9 mouse cellular contexts compared by ENCODE assay signal in the genomic region with DNA sequence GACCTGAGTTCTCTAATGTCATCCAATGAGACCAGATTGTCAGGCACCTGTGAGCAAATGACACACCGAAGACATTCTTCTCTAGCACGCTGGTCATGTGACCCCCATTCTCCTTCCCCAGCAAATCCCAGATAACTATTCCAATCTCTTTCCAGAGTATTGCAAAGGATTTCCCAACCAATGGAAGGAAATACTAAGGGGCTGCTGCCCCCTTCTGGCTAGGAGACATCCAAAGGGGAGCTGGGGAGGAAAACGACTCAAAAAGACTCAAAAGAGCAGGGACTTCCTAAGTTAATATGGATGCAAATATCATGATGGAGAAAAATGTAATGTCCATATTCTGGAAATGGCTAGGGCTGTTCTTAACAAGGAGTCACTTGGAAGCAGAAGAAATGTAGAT.
DNase-seq lines count a peak whose midpoint lies in the region; ATAC-seq and TF ChIP-seq lines count a peak whose summit lies in the region.
"Had no signal": no experiment of that assay in that cellular context is flagged by ENCODE, and none has a peak within 500 bp of the region (broad histone marks: within the 10 kb centered on the region; RNA-seq: fewer than 3 reads in every experiment).

No protein-coding gene starts in this region.

- ATAC-seq in heart, postnatal 0 days (ENCODE audit: insufficient read depth, low read depth): no peak
- ATAC-seq in heart, embryonic 11.5 days (replicated peaks; ENCODE audit: insufficient number of reproducible peaks, low FRiP score, low TSS enrichment): no peak
- ATAC-seq in liver, postnatal 0 days: no peak
- no peak for ATAC-seq in neural tube, embryonic 15.5 days (ENCODE audit: low FRiP score)

- TF ChIP-seq CTCF in heart, postnatal 0 days (IDR thresholded peaks at IDR 0.05; ENCODE audit: low read depth): peak; percentile 55
- TF ChIP-seq CTCF in liver, postnatal 0 days (IDR thresholded peaks at IDR 0.05; ENCODE audit: low read depth): peak; percentile 40

- H3K9ac ChIP-seq in heart, postnatal 0 days (replicated peaks; ENCODE audit: low read depth, low read length): no peak overlapping the region
- H3K9ac ChIP-seq in heart, embryonic 11.5 days (ENCODE audit: low read depth, low read length): no peak overlapping the region
- H3K9ac ChIP-seq in liver, postnatal 0 days (replicated peaks): no peak overlapping the region
- no peak overlapping the region for H3K9ac ChIP-seq in neural tube, embryonic 15.5 days (replicated peaks)
- H3K9ac ChIP-seq: stomach, embryonic 15.5 days had no signal

- no peak overlapping the region for H3K4me2 ChIP-seq in heart, postnatal 0 days (ENCODE audit: low read depth, low read length)
- H3K4me2 ChIP-seq in heart, embryonic 11.5 days: no peak overlapping the region
- H3K4me2 ChIP-seq in liver, postnatal 0 days (ENCODE audit: low read depth, low read length): no peak overlapping the region
- no peak overlapping the region for H3K4me2 ChIP-seq in neural tube, embryonic 15.5 days
- H3K4me2 ChIP-seq: stomach, embryonic 15.5 days had no signal

- H3K4me1 ChIP-seq in heart, postnatal 0 days (ENCODE audit: control insufficient read depth, insufficient read depth): peaks cover 17% of the 10 kb centered on the region
- H3K4me1 ChIP-seq in heart, embryonic 11.5 days (ENCODE audit: control insufficient read depth, insufficient read depth, low read length): peaks cover 9% of the 10 kb centered on the region
- no peaks in the 10 kb centered on the region for H3K4me1 ChIP-seq in liver, postnatal 0 days (ENCODE audit: insufficient read depth)
- H3K4me1 ChIP-seq in neural tube, embryonic 15.5 days: no peaks in the 10 kb centered on the region
- H3K4me1 ChIP-seq: stomach, embryonic 15.5 days had no signal

- no peak for TF ChIP-seq EP300 in heart, postnatal 0 days (IDR thresholded peaks at IDR 0.05; ENCODE audit: low read depth)
- no peak for TF ChIP-seq EP300 in liver, postnatal 0 days (IDR thresholded peaks at IDR 0.05; ENCODE audit: low read depth)

- DNase-seq in heart, postnatal 0 days (ENCODE audit: low spot score): peak; percentile 7
- DNase-seq in ovary, postnatal 14 days (ENCODE audit: low spot score): peak; percentile 13
- DNase-seq in ovary, postnatal 10 days (ENCODE audit: low spot score): no peak
- DNase-seq in cerebellum, adult 9-11 months: peak; percentile 18
- no peak for DNase-seq in liver, postnatal 0 days
- no peak for DNase-seq in thymus, postnatal 10 days (ENCODE audit: low spot score in 2 of 2)

- WGBS in heart, postnatal 0 days: 22% methylated on average over 3 of the region's 3 CpGs
- WGBS in heart, embryonic 11.5 days (ENCODE audit: insufficient replicate concordance): 28% methylated on average over 3 of the region's 3 CpGs
- WGBS in liver, postnatal 0 days (ENCODE audit: insufficient replicate concordance): 38% methylated on average over 3 of the region's 3 CpGs
- 49% methylated on average over 3 of the region's 3 CpGs for WGBS in neural tube, embryonic 15.5 days

- no peaks in the 10 kb centered on the region for H3K27me3 ChIP-seq in heart, postnatal 0 days (ENCODE audit: control insufficient read depth, insufficient read depth, low read length)
- no peaks in the 10 kb centered on the region for H3K27me3 ChIP-seq in heart, embryonic 11.5 days (ENCODE audit: control insufficient read depth, insufficient read depth, low read length)
- H3K27me3 ChIP-seq in liver, postnatal 0 days (ENCODE audit: insufficient read depth, low read length): no peaks in the 10 kb centered on the region
- no peaks in the 10 kb centered on the region for H3K27me3 ChIP-seq in neural tube, embryonic 15.5 days (replicated peaks)
- H3K27me3 ChIP-seq: stomach, embryonic 15.5 days had no signal

- H3K36me3 ChIP-seq in heart, postnatal 0 days (replicated peaks; ENCODE audit: control insufficient read depth, insufficient read depth, low read length): no peaks in the 10 kb centered on the region
- H3K36me3 ChIP-seq in heart, embryonic 11.5 days (ENCODE audit: control insufficient read depth, insufficient read depth, low read length): no peaks in the 10 kb centered on the region
- no peaks in the 10 kb centered on the region for H3K36me3 ChIP-seq in liver, postnatal 0 days (replicated peaks; ENCODE audit: insufficient read depth, low read length)
- no peaks in the 10 kb centered on the region for H3K36me3 ChIP-seq in neural tube, embryonic 15.5 days
- H3K36me3 ChIP-seq: stomach, embryonic 15.5 days had no signal

- H3K27ac ChIP-seq in heart, postnatal 0 days (ENCODE audit: low read depth): no peak overlapping the region
- H3K27ac ChIP-seq in heart, embryonic 11.5 days (ENCODE audit: low read depth, low read length): no peak overlapping the region
- H3K27ac ChIP-seq in liver, postnatal 0 days (ENCODE audit: low read depth): no peak overlapping the region
- no peak overlapping the region for H3K27ac ChIP-seq in neural tube, embryonic 15.5 days (replicated peaks)
- H3K27ac ChIP-seq: stomach, embryonic 15.5 days had no signal

- H3K9me3 ChIP-seq in heart, postnatal 0 days (replicated peaks; ENCODE audit: control insufficient read depth, low read length): no peaks in the 10 kb centered on the region
- H3K9me3 ChIP-seq in heart, embryonic 11.5 days (replicated peaks; ENCODE audit: control insufficient read depth, low read length): no peaks in the 10 kb centered on the region
- H3K9me3 ChIP-seq in liver, postnatal 0 days (ENCODE audit: low read length): no peaks in the 10 kb centered on the region
- no peaks in the 10 kb centered on the region for H3K9me3 ChIP-seq in neural tube, embryonic 15.5 days (replicated peaks)
- H3K9me3 ChIP-seq: stomach, embryonic 15.5 days had no signal

- H3K4me3 ChIP-seq in heart, postnatal 0 days (ENCODE audit: low read depth, low read length): no peak overlapping the region
- H3K4me3 ChIP-seq in heart, embryonic 11.5 days (ENCODE audit: low read depth, low read length): no peak overlapping the region
- H3K4me3 ChIP-seq in liver, postnatal 0 days (ENCODE audit: low read depth, low read length): no peak overlapping the region
- no peak overlapping the region for H3K4me3 ChIP-seq in neural tube, embryonic 15.5 days (replicated peaks)
- H3K4me3 ChIP-seq: stomach, embryonic 15.5 days had no signal

Comparison
In these comparisons a context has a peak if more than half of its experiments do, and no peak if none do; other contexts are left out.
1. DNase-seq: peak in heart, postnatal 0 days (single experiment), ovary, postnatal 14 days (single experiment) and cerebellum, adult 9-11 months (single experiment); none in ovary, postnatal 10 days (single experiment), liver, postnatal 0 days (single experiment) and thymus, postnatal 10 days (0 of 2).